Mouse (Mus musculus) myocyte (in vitro differentiated cells): Measurements from ENCODE around the gene Olfr281.

Experiments used
- POLR2A ChIP-seq: IDR thresholded peaks from one replicate; pipeline ENCODE4 v1.6.1; 2011; ENCODE audit warnings: low read depth, mild to moderate bottlenecking, control low read depth, moderate library complexity; ENCODE audit not compliant: insufficient read length
- POLR2AphosphoS2 ChIP-seq: IDR thresholded peaks from one replicate; pipeline ENCODE4 v1.6.1; 2011; ENCODE audit warnings: low read depth, control low read depth; ENCODE audit not compliant: insufficient read length
- TCF12 ChIP-seq: IDR thresholded peaks from one replicate; pipeline ENCODE4 v1.6.1; 2011; ENCODE audit warnings: mild to moderate bottlenecking, control low read depth; ENCODE audit not compliant: poor library complexity, insufficient read depth, severe bottlenecking
- USF1 ChIP-seq: IDR thresholded peaks from one replicate; pipeline ENCODE4 v1.6.1; 2011; ENCODE audit warnings: low read depth, mild to moderate bottlenecking, control low read depth, moderate library complexity

DNA sequence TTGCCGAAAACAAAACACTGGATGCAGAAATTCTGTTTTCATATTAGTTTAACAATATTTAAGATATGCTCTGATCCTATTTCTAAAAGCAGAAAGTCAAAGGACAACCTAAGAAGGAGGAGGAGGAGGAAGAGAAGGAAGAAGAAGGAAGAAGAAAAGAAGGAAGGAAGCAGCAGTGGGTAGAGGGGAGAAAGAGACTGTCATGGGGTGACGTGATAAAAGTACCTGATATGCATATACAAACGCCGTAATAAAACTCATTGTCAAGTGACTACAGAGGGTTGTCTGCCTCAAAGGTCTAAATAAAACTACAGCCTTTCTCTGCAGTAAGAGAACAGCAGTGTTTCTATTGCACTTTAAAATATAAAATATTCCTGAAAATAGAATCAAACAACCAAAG lies 36.4 kb upstream of the Olfr281 start:
- TF ChIP-seq USF1 (no peak), POLR2A (no peak), TCF12 (no peak), POLR2AphosphoS2 (no peak)
